Mouse (Mus musculus) megakaryocyte-erythroid progenitor cell, adult 5-6 weeks (primary cell): Measurements from ENCODE around the gene Eif2b4. TPM values are rescaled to one million over a fixed set of nuclear protein-coding genes. Genes with fewer than 3 reads are reported as not detected.

Experiments
- ATAC-seq: replicated peaks from 2 replicates; pipeline ENCODE4 v1.8.0; 2016; ENCODE audit warnings: mild to moderate bottlenecking, inconsistent platforms; ENCODE audit not compliant: severe bottlenecking, poor library complexity, low FRiP score, low TSS enrichment
- total RNA-seq, 2 experiments: library from RNA; stranded (forward) in 1 of 2; stranded (reverse) in 1 of 2; fragments of 200-1000, 215-1000 nt in 1 of 2; fragments of >200 nt in 1 of 2; fragmentation: Nextera tagmentation in 1 of 2; gene quantifications; 2 replicates each; pipeline ENCODE4 v1.2.3; 2014 to 2017

Gene Eif2b4
- total RNA-seq, 2 experiments from 2014 or later: 59.0 to 116 TPM

GRCm38 (mm10) chr5:31201042-31201741 lies 8.0 kb upstream of the Eif2b4 start:
- no peak for ATAC-seq

- no peak for ATAC-seq
Observed at GRCm38 (mm10) chr5:31200327-31200768, 7.1 kb upstream of the Eif2b4 start.

- ATAC-seq: peak; percentile 11; the same call in 1 of the 2 replicates
Observed at GRCm38 (mm10) chr5:31199893-31200292, 6.7 kb upstream of the Eif2b4 start.

GRCm38 (mm10) chr5:31199321-31199892 lies 6.2 kb upstream of the Eif2b4 start:
- ATAC-seq: no peak

GRCm38 (mm10) chr5:31198616-31199320 lies 5.5 kb upstream of the Eif2b4 start:
- ATAC-seq: no peak

GRCm38 (mm10) chr5:31198170-31198569 lies 4.9 kb upstream of the Eif2b4 start:
- no peak for ATAC-seq

- ATAC-seq: no peak
Observed at GRCm38 (mm10) chr5:31197072-31197471, 3.8 kb upstream of the Eif2b4 start.

- no peak for ATAC-seq
Observed at GRCm38 (mm10) chr5:31196207-31196606, 3.0 kb upstream of the Eif2b4 start.

GRCm38 (mm10) chr5:31195671-31196070 lies 2.4 kb upstream of the Eif2b4 start:
- no peak for ATAC-seq

- ATAC-seq: no peak
Observed at GRCm38 (mm10) chr5:31194486-31195485, 1.6 kb upstream of the Eif2b4 start.

- ATAC-seq: 0 out of 2 replicates have a peak, but pooled peaks have one; percentile 0
Observed at GRCm38 (mm10) chr5:31193631-31194281, 526 bp upstream of the Eif2b4 start.

- peak; percentile 27 for ATAC-seq
Observed at GRCm38 (mm10) chr5:31192045-31192938, 938 bp downstream of the Eif2b4 start.

GRCm38 (mm10) chr5:31190201-31190600 lies 3.0 kb downstream of the Eif2b4 start:
- no peak for ATAC-seq

- no peak for ATAC-seq
Observed at GRCm38 (mm10) chr5:31188223-31188840, 4.9 kb downstream of the Eif2b4 start.

- ATAC-seq: peak; percentile 59
Observed at GRCm38 (mm10) chr5:31183678-31184077, 9.6 kb downstream of the Eif2b4 start.

- ATAC-seq: no peak
Observed at GRCm38 (mm10) chr5:31181183-31181770, 12.0 kb downstream of the Eif2b4 start.
